Mouse (Mus musculus): ENCODE measurements around the gene Tmed4. TPM values are rescaled to one million over a fixed set of nuclear protein-coding genes. Genes with fewer than 3 reads are reported as not detected.

Gene Tmed4
- total RNA-seq (2021), result 10 to 100 TPM; 65.8 to 66.8 TPM
- long read RNA-seq, experiment 1, transcript Tmed4-201 (5 exons, 2,003 nt), result major isoform, 89 of 110 reads
- long read RNA-seq, experiment 1, partial matches to known transcripts, result 1 of 110 reads
- long read RNA-seq, experiment 1, other reads (novel, unspliced or antisense), result 17 of 110 reads
- long read RNA-seq, experiment 2, transcript Tmed4-201 (5 exons, 2,003 nt), result major isoform, 75 of 90 reads
- long read RNA-seq, experiment 2, partial matches to known transcripts, result 1 of 90 reads
- long read RNA-seq, experiment 2, other reads (novel, unspliced or antisense), result 12 of 90 reads

GRCm38 (mm10) chr11:6274387-6275093, at the start of gene Tmed4:
Gene Tmed4, minus strand, starts transcription at chr11:6274870.
- peak; percentile 99 for DNase-seq (ENCODE audit: low spot score)

- DNase-seq (ENCODE audit: low spot score), result no peak
These were observed 48.7 kb upstream of the Tmed4 start for GRCm38 (mm10) chr11:6323348-6323747.

- DNase-seq (ENCODE audit: low spot score), result no peak
These were observed 47.4 kb upstream of the Tmed4 start for GRCm38 (mm10) chr11:6322086-6322485.

- DNase-seq (ENCODE audit: low spot score), result no peak
These were observed 44.7 kb upstream of the Tmed4 start for GRCm38 (mm10) chr11:6319374-6319773.

- no peak for DNase-seq (ENCODE audit: low spot score)
These were observed 43.9 kb upstream of the Tmed4 start for GRCm38 (mm10) chr11:6318559-6318958.

- no peak for DNase-seq (ENCODE audit: low spot score)
These were observed 42.2 kb upstream of the Tmed4 start for GRCm38 (mm10) chr11:6316821-6317220.

GRCm38 (mm10) chr11:6313874-6314406, 39.3 kb upstream of the Tmed4 start:
- no peak for DNase-seq (ENCODE audit: low spot score)

GRCm38 (mm10) chr11:6308181-6308580, 33.5 kb upstream of the Tmed4 start:
- DNase-seq (ENCODE audit: low spot score), result no peak

GRCm38 (mm10) chr11:6305943-6306430, 31.3 kb upstream of the Tmed4 start:
- peak; percentile 18 for DNase-seq (ENCODE audit: low spot score)

- no peak for DNase-seq (ENCODE audit: low spot score)
These were observed 28.1 kb upstream of the Tmed4 start for GRCm38 (mm10) chr11:6302793-6303192.

GRCm38 (mm10) chr11:6299435-6299834, 24.8 kb upstream of the Tmed4 start:
- no peak for DNase-seq (ENCODE audit: low spot score)

GRCm38 (mm10) chr11:6296077-6296476, 21.4 kb upstream of the Tmed4 start:
- no peak for DNase-seq (ENCODE audit: low spot score)

- peak; percentile 19 for DNase-seq (ENCODE audit: low spot score)
These were observed 20.0 kb upstream of the Tmed4 start for GRCm38 (mm10) chr11:6294632-6295031.

- DNase-seq (ENCODE audit: low spot score), result no peak
These were observed 18.9 kb upstream of the Tmed4 start for GRCm38 (mm10) chr11:6293601-6294000.

GRCm38 (mm10) chr11:6292988-6293349, 18.3 kb upstream of the Tmed4 start:
- no peak for DNase-seq (ENCODE audit: low spot score)

GRCm38 (mm10) chr11:6292116-6292987, 17.7 kb upstream of the Tmed4 start:
- DNase-seq (ENCODE audit: low spot score), result peak; percentile 87

GRCm38 (mm10) chr11:6291401-6292115, 16.9 kb upstream of the Tmed4 start, which contains the start of gene Ogdh:
Gene Ogdh, plus strand, starts transcription at chr11:6291633.
- DNase-seq (ENCODE audit: low spot score), result peak; percentile 99

GRCm38 (mm10) chr11:6290883-6291282, 16.2 kb upstream of the Tmed4 start:
- no peak for DNase-seq (ENCODE audit: low spot score)

GRCm38 (mm10) chr11:6290138-6290537, 15.5 kb upstream of the Tmed4 start:
- DNase-seq (ENCODE audit: low spot score), result peak; percentile 24

- peak; percentile 83 for DNase-seq (ENCODE audit: low spot score)
These were observed 8.3 kb upstream of the Tmed4 start for GRCm38 (mm10) chr11:6282940-6283339.

GRCm38 (mm10) chr11:6276466-6276865, 1.8 kb upstream of the Tmed4 start:
- DNase-seq (ENCODE audit: low spot score), result no peak

All from gastrocnemius, adult 18-20 months (tissue).